Mouse (Mus musculus) T-cell, adult 2 months (primary cell): ENCODE data around the gene Olfr1082.
"Not testable (repeated sequence)": the region's sequence is repeated elsewhere in the genome, so short reads cannot be mapped to it uniquely, and the experiment has no call there.

Experiments used
- DNase-seq: peaks from one replicate; pipeline ENCODE4 v3.0.0; 2022; ENCODE audit warnings: low spot score

Gene Olfr1082

GRCm38 (mm10) chr2:86598866-86599265 lies at the start of gene Olfr1082:
Olfr1082 (minus strand) TSS chr2:86598966.
- DNase-seq, result not testable (repeated sequence)

GRCm38 (mm10) chr2:86639625-86640024 lies 40.9 kb upstream of the Olfr1082 start, which contains the start of gene Olfr1084:
Olfr1084 (minus strand) TSS chr2:86639725.
- DNase-seq, result not testable (repeated sequence)

GRCm38 (mm10) chr2:86558135-86558534 lies 40.6 kb downstream of the Olfr1082 start, which contains the start of gene Olfr1080:
Olfr1080 (minus strand) TSS chr2:86558235.
- DNase-seq, result not testable (repeated sequence)
